Mouse (Mus musculus) spleen, adult 2 months (tissue): ENCODE results near the gene Scn8a.

Experiments
- CTCF ChIP-seq: fragments of 200-500 bp; IDR thresholded peaks from 2 replicates; pipeline ENCODE4 v1.5.1; 2011; ENCODE audit warnings: mild to moderate bottlenecking, inconsistent platforms; ENCODE audit not compliant: insufficient read depth, insufficient read length, insufficient replicate concordance; ENCODE audit errors: extremely low read depth
- POLR2A ChIP-seq: fragments of 200-500 bp; IDR thresholded peaks from 2 replicates; pipeline ENCODE4 v1.6.1; 2011; ENCODE audit warnings: low read depth, low read length, inconsistent platforms

DNA sequence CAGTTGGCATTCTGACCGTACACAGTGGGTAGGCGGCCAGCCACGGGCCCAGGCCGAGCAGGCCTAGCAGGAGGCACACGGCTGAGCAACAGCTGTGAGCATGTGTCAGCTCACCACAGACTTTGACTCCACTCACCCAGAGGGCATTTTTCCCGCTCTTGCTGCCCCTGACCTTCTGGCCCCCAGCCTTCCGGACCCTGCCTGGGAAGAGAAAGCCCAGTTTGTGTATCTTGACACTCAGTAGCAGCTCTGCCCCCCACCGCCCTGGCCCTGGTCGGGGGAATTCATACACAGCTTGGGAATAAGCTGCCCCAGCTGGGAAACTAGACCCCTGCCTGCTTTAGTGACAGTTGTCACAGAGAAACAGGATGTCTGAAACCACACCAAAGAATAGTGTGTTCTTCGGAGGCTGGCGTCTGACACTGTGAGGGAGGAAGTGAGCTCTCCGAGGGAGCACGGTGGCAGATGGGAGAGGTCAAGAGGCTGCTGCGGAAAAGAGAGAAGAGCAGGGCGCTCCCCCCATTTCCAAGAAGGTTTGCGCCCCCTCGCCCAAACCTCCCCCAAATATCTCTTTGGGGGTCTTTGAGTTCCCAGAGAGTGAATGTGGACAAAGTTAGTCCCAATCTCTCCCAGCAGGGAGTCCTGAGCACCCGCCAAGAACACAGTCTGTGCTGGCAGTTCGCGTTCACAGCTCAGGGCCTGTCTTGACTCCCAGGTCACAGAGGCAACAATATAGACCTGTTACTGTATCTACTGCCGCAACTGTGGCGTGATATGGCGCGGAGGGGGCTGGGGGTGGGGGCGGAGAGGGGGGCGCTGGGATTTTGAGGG lies 24.4 kb upstream of the Scn8a start:
- TF ChIP-seq CTCF, result no peak
- TF ChIP-seq POLR2A, result no peak
